Mouse (Mus musculus): Measurements from ENCODE around the gene Polr3c. TPM values are rescaled to one million over a fixed set of nuclear protein-coding genes. Genes with fewer than 3 reads are reported as not detected.

The Polr3c gene
- polyA plus RNA-seq, 1 experiment from 2014 or later = 35.3 TPM

DNA sequence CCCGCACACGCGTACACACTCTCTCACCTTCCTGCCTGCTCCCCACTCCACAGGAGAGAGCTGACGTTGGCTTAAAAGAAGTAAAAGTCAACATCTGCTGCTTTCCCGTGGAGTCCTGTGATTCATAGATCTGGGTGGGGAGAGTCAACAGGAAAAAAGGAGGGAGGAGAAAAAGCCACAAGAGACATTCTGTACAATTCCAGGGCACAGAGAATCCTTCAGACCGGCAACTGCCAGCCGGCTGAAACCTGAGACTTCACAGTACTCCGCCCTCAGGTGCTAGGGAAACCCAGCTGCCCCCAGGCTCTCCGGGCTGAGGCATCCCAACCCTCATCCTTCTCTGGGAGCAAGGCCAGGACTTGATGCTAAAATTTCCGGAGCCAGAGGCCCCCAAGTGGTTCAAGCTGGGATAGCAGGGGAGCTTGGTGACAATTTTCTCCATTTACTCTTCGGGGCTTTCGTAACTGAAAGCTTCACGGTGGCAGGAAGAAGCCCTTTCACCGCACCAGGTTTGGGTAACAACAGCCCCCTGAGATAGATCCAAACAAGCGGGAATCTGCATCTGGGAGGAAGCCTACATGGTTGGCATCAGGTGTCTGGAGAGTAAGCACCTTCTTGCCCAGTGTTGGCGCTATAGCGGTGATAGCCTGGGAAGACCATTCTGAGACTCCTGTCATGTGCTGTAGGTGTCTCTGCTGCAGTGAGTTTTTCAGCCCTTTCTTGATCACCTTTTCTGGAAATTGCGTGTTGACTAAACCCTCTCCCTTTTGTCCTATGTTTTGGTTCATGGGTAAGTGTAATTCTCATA is 63.8 kb downstream of the Polr3c start:
- no peaks in the 10 kb centered on the region for H3K27me3 ChIP-seq (ENCODE audit: control insufficient read depth, insufficient read depth, low read length)
- ATAC-seq (ENCODE audit: low read depth) = peak; percentile 80; the same call in 1 of the 2 replicates
- 5% methylated on average over 17 of the region's 18 CpGs for WGBS
- H3K27ac ChIP-seq (ENCODE audit: low read depth, low read length) = peak overlapping the region; percentile 12; the same call in 1 of the 2 replicates
- H3K36me3 ChIP-seq (ENCODE audit: control insufficient read depth, insufficient read depth, low read length) = no peaks in the 10 kb centered on the region
- H3K4me2 ChIP-seq (ENCODE audit: low read depth, low read length) = peak overlapping the region; percentile 55
- no peaks in the 10 kb centered on the region for H3K9me3 ChIP-seq (ENCODE audit: control insufficient read depth, low read length)
- 0 out of 2 replicates have a peak overlapping the region, but pooled peaks have one; percentile 3 for H3K9ac ChIP-seq (replicated peaks; ENCODE audit: low read depth, low read length)
- H3K4me3 ChIP-seq (ENCODE audit: low read depth, low read length) = peak overlapping the region; percentile 24; the same call in 1 of the 2 replicates
- H3K4me1 ChIP-seq (ENCODE audit: control insufficient read depth, insufficient read depth, low read length) = 0 out of 2 replicates have a peak, but pooled peaks cover 2% of the 10 kb centered on the region

DNA sequence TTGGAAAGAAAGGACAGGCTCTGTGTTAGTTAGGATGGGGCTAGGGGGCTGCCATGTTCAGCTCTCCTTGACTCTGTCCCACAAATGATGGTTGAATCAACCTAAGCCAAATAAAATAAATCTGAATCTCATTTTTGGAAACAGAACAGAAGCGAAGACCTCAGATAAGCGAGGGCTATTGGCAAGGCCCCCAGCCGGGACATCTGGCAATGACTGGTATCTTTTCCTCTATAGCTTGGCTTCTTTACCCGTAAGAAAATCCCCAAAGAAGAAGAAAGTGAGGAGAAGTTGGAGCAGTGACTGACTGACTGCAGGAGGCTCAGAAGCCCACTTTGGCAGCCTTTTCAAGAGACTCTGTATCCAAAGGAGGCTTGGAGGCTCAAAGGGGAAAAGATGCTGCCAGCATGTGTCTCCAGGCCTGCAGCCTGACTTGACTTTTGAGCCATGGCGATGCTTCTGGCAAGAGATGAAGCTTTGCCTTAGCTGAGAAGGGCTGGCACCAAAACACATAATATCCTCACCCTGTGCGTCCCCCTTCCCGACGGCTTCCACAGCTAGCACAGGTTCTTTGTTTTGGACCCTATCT is 64.6 kb downstream of the Polr3c start:
- no peaks in the 10 kb centered on the region for H3K9me3 ChIP-seq (ENCODE audit: control insufficient read depth, low read length)
- H3K27ac ChIP-seq (ENCODE audit: low read depth, low read length) = peak overlapping the region; percentile 12; the same call in 1 of the 2 replicates
- 42% methylated on average over 8 of the region's 8 CpGs for WGBS
- peak overlapping the region; percentile 55 for H3K4me2 ChIP-seq (ENCODE audit: low read depth, low read length)
- no peaks in the 10 kb centered on the region for H3K27me3 ChIP-seq (ENCODE audit: control insufficient read depth, insufficient read depth, low read length)
- no peak for ATAC-seq (ENCODE audit: low read depth)
- no peak overlapping the region for H3K4me3 ChIP-seq (ENCODE audit: low read depth, low read length)
- no peaks in the 10 kb centered on the region for H3K36me3 ChIP-seq (ENCODE audit: control insufficient read depth, insufficient read depth, low read length)
- H3K9ac ChIP-seq (replicated peaks; ENCODE audit: low read depth, low read length) = 0 out of 2 replicates have a peak overlapping the region, but pooled peaks have one; percentile 3
- H3K4me1 ChIP-seq (ENCODE audit: control insufficient read depth, insufficient read depth, low read length) = 0 out of 2 replicates have a peak, but pooled peaks cover 2% of the 10 kb centered on the region

Other genes starting within 250 kb of the Polr3c start
- 1.3 and 2.0 TPM in 2 replicates for gene Hfe2, start 202.5 kb downstream of the Polr3c start, polyA plus RNA-seq (2014; fragmentation: Nextera tagmentation; extraction: Ambion mirVana)
- 48.9 and 75.6 TPM in 2 replicates for gene Txnip, start 169.7 kb downstream of the Polr3c start, polyA plus RNA-seq (2014; fragmentation: Nextera tagmentation; extraction: Ambion mirVana)
- gene Gm16253, start 150.6 kb downstream of the Polr3c start, polyA plus RNA-seq (2014; fragmentation: Nextera tagmentation; extraction: Ambion mirVana) = 0.90 and 1.2 TPM in 2 replicates
- gene Polr3gl, start 133.4 kb downstream of the Polr3c start, polyA plus RNA-seq (2014; fragmentation: Nextera tagmentation; extraction: Ambion mirVana) = 20.5 and 22.9 TPM in 2 replicates
- 18.6 and 21.0 TPM in 2 replicates for gene Ankrd34a, start 131.0 kb downstream of the Polr3c start, polyA plus RNA-seq (2014; fragmentation: Nextera tagmentation; extraction: Ambion mirVana)
- gene Lix1l, start 126.5 kb downstream of the Polr3c start, polyA plus RNA-seq (2014; fragmentation: Nextera tagmentation; extraction: Ambion mirVana) = 7.4 and 7.6 TPM in 2 replicates
- gene Rbm8a, start 97.7 kb downstream of the Polr3c start, polyA plus RNA-seq (2014; fragmentation: Nextera tagmentation; extraction: Ambion mirVana) = 115 and 117 TPM in 2 replicates
- gene Pex11b, start 92.3 kb downstream of the Polr3c start, polyA plus RNA-seq (2014; fragmentation: Nextera tagmentation; extraction: Ambion mirVana) = 58.3 and 59.6 TPM in 2 replicates
- 0.15 TPM in 1 of 2 replicates, not detected in the other for gene Gm42957, start 92.2 kb downstream of the Polr3c start, polyA plus RNA-seq (2014; fragmentation: Nextera tagmentation; extraction: Ambion mirVana)
- 1.0 and 1.3 TPM in 2 replicates for gene Itga10, start 82.0 kb downstream of the Polr3c start, polyA plus RNA-seq (2014; fragmentation: Nextera tagmentation; extraction: Ambion mirVana)
- gene Ankrd35, start 57.5 kb downstream of the Polr3c start, polyA plus RNA-seq (2014; fragmentation: Nextera tagmentation; extraction: Ambion mirVana) = 0.83 and 1.0 TPM in 2 replicates
- 20.9 and 24.7 TPM in 2 replicates for gene Pias3, start 31.2 kb downstream of the Polr3c start, polyA plus RNA-seq (2014; fragmentation: Nextera tagmentation; extraction: Ambion mirVana)
- gene Nudt17, start 19.1 kb downstream of the Polr3c start, polyA plus RNA-seq (2014; fragmentation: Nextera tagmentation; extraction: Ambion mirVana) = 19.1 and 21.7 TPM in 2 replicates
- 81.9 and 86.5 TPM in 2 replicates for gene Rnf115, start within 50 bp of the Polr3c start, polyA plus RNA-seq (2014; fragmentation: Nextera tagmentation; extraction: Ambion mirVana)
- not detected in 2 replicates for gene Pdzk1, start 101.7 kb upstream of the Polr3c start, polyA plus RNA-seq (2014; fragmentation: Nextera tagmentation; extraction: Ambion mirVana)
- gene Cd160, start 101.7 kb upstream of the Polr3c start, polyA plus RNA-seq (2014; fragmentation: Nextera tagmentation; extraction: Ambion mirVana) = 0.41 and 0.48 TPM in 2 replicates
- 1.1 and 1.2 TPM in 2 replicates for gene Gja5, start 177.1 kb upstream of the Polr3c start, polyA plus RNA-seq (2014; fragmentation: Nextera tagmentation; extraction: Ambion mirVana)
- gene Gpr89, start 177.7 kb upstream of the Polr3c start, polyA plus RNA-seq (2014; fragmentation: Nextera tagmentation; extraction: Ambion mirVana) = 40.2 and 41.8 TPM in 2 replicates
- gene Gja8, start 198.4 kb upstream of the Polr3c start, polyA plus RNA-seq (2014; fragmentation: Nextera tagmentation; extraction: Ambion mirVana) = 0.03 and 0.05 TPM in 2 replicates

All from neural tube, embryonic 14.5 days (tissue).